In the genomic region with DNA sequence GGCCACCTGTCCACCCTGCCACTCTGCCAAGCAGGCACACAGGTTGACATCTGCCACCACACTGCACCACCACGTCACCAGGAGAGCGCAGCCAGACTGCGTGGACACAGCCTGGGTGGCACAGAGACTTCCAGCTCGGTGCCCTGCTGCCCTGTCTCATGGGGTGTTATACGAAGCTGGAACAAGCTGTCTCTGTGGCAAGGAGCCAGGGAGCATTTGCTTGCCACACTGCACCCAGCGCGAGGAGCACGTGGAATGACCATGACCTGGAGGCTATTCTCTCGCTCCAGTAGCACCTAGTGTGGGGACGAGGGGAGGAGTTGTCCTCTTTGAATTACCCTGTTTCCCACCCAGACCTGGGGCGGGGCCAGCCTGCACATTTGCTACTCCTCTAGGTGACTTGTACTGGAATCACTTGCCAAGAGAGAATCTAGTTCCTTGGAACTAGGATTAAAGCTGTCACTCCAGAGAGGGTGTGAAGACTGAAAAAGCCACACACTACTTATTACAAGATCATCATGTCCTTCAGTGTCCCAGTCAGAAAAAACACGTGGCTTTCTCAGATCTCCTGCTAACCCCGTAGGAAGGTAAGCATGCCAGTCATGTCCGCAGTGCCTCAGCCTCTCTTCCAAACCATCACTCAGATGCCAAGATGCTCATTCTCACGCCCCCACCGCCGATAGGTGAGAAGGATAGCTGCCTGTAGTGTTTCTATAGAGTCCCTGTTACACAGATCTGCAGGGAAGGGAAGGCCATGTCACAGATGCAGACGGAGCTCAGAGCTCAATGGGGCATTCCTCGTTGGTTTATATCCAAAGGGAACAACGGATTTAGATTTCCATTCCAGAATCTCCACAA, we compare ENCODE assay signal across 9 mouse cellular contexts. TPM values are rescaled to one million over a fixed set of nuclear protein-coding genes. Genes with fewer than 3 reads are reported as not detected.
DNase-seq lines count a peak whose midpoint lies in the region; ATAC-seq and TF ChIP-seq lines count a peak whose summit lies in the region.
"Had no signal": no experiment of that assay in that cellular context is flagged by ENCODE, and none has a peak within 500 bp of the region (broad histone marks: within the 10 kb centered on the region; RNA-seq: fewer than 3 reads in every experiment).

No protein-coding gene starts in this region.

- H3K27ac ChIP-seq in heart, embryonic 11.5 days (ENCODE audit: low read depth, low read length), result no peak overlapping the region
- peak overlapping the region; percentile 47; the same call in 1 of the 2 replicates for H3K27ac ChIP-seq in kidney, adult 2 months (ENCODE audit: insufficient read depth, low read depth, low read length)
- H3K27ac ChIP-seq: limb, embryonic 13.5 days had no signal

- no peak for TF ChIP-seq POLR2A in kidney, adult 2 months (IDR thresholded peaks at IDR 0.05; ENCODE audit: low read depth, low read length)

- no peak overlapping the region for H3K4me3 ChIP-seq in heart, embryonic 11.5 days (ENCODE audit: low read depth, low read length)
- H3K4me3 ChIP-seq in kidney, adult 2 months (ENCODE audit: insufficient read depth, low read depth, low read length), result no peak overlapping the region
- H3K4me3 ChIP-seq: limb, embryonic 13.5 days had no signal

- H3K9me3 ChIP-seq in heart, embryonic 11.5 days (replicated peaks; ENCODE audit: control insufficient read depth, low read length), result no peaks in the 10 kb centered on the region
- H3K9me3 ChIP-seq: limb, embryonic 13.5 days had no signal

- no peak for TF ChIP-seq CTCF in kidney, adult 2 months (conservative IDR thresholded peaks at IDR 0.05; ENCODE audit: insufficient read depth, insufficient read length, low read depth, low read length)

- no peaks in the 10 kb centered on the region for H3K36me3 ChIP-seq in heart, embryonic 11.5 days (ENCODE audit: control insufficient read depth, insufficient read depth, low read length)
- H3K36me3 ChIP-seq in kidney, adult 2 months (ENCODE audit: control insufficient read depth, insufficient read depth, low read length), result no peaks in the 10 kb centered on the region
- H3K36me3 ChIP-seq: limb, embryonic 13.5 days had no signal

- H3K4me1 ChIP-seq in heart, embryonic 11.5 days (ENCODE audit: control insufficient read depth, insufficient read depth, low read length), result no peaks in the 10 kb centered on the region
- peaks cover 15% of the 10 kb centered on the region; the same call in 1 of the 2 replicates for H3K4me1 ChIP-seq in kidney, adult 2 months (ENCODE audit: control insufficient read depth, insufficient read depth, low read length)
- H3K4me1 ChIP-seq: limb, embryonic 13.5 days had no signal

- no peaks in the 10 kb centered on the region for H3K27me3 ChIP-seq in heart, embryonic 11.5 days (ENCODE audit: control insufficient read depth, insufficient read depth, low read length)
- H3K27me3 ChIP-seq in kidney, adult 2 months (replicated peaks; ENCODE audit: control insufficient read depth, insufficient read depth, low read length), result no peaks in the 10 kb centered on the region
- H3K27me3 ChIP-seq: limb, embryonic 13.5 days had no signal

- peak; percentile 98 for DNase-seq in heart, adult 11 months
- peak; percentile 48 for DNase-seq in gastrocnemius, postnatal 10 days
- peak; percentile 98 for DNase-seq in kidney, adult 2 months
- DNase-seq in left cerebral cortex, postnatal 4 days, result peak; percentile 89
- peak; percentile 94 for DNase-seq in skeletal muscle tissue, adult 2 months (ENCODE audit: low read depth, low spot score)
- no peak for DNase-seq in c-Kit-positive CD71-positive TER-119-positive erythroid progenitor cells, embryonic 14.5 days (ENCODE audit: low spot score)

- intact Hi-C loops in left cerebral cortex, postnatal 4 days (cut with DNase I), result no loop called here

- no peak for ATAC-seq in heart, embryonic 11.5 days (replicated peaks; ENCODE audit: insufficient number of reproducible peaks, low FRiP score, low TSS enrichment)
- peak; percentile 93 for ATAC-seq in cerebellum, adult (ENCODE audit: insufficient number of reproducible peaks, low FRiP score, low TSS enrichment)

- no peak overlapping the region for H3K4me2 ChIP-seq in heart, embryonic 11.5 days
- H3K4me2 ChIP-seq: limb, embryonic 13.5 days had no signal

- WGBS in heart, embryonic 11.5 days (ENCODE audit: insufficient replicate concordance), result 70% methylated on average over 20 of the region's 20 CpGs
- WGBS in kidney, adult 2 months, result 36% methylated on average over 20 of the region's 20 CpGs

- H3K9ac ChIP-seq in heart, embryonic 11.5 days (ENCODE audit: low read depth, low read length), result no peak overlapping the region
- H3K9ac ChIP-seq: limb, embryonic 13.5 days had no signal

RNA-seq across cellular contexts. Expression of a gene that starts 10.8 kb away (rescaled TPM):
- polyA plus RNA-seq in heart, embryonic 11.5 days (2014; fragmentation: Nextera tagmentation; extraction: Ambion mirVana), result 0.17 and 0.79 TPM in 2 replicates
- total RNA-seq in gastrocnemius, postnatal 10 days (2021), result 1 to 10 TPM in 1 of 2 experiments, under 1 TPM in 1; 0.35 to 1.8 TPM
- polyA plus RNA-seq in kidney, adult 2 months (2012; rRNA removed), result 4,876 and 5,164 TPM in 2 replicates
- total RNA-seq in left cerebral cortex, postnatal 4 days (2021), result under 1 TPM; 0.79 to 0.96 TPM

RNA-seq across cellular contexts. Expression of a gene that starts 37.5 kb away (rescaled TPM):
- 41.8 and 47.8 TPM in 2 replicates for polyA plus RNA-seq in heart, embryonic 11.5 days (2014; fragmentation: Nextera tagmentation; extraction: Ambion mirVana)
- 10 to 100 TPM; 42.0 to 45.8 TPM for total RNA-seq in gastrocnemius, postnatal 10 days (2021)
- 35.8 and 45.9 TPM in 2 replicates for polyA plus RNA-seq in kidney, adult 2 months (2012; rRNA removed)
- total RNA-seq in left cerebral cortex, postnatal 4 days (2021), result 10 to 100 TPM; 67.8 to 71.7 TPM

RNA-seq across cellular contexts. Expression of a gene that starts 39.2 kb away (rescaled TPM):
- 6.8 and 7.3 TPM in 2 replicates for polyA plus RNA-seq in heart, embryonic 11.5 days (2014; fragmentation: Nextera tagmentation; extraction: Ambion mirVana)
- total RNA-seq in gastrocnemius, postnatal 10 days (2021), result 1 to 10 TPM; 3.4 to 3.6 TPM
- 2.0 and 2.5 TPM in 2 replicates for polyA plus RNA-seq in kidney, adult 2 months (2012; rRNA removed)
- total RNA-seq in left cerebral cortex, postnatal 4 days (2021), result 1 to 10 TPM; 9.2 to 9.3 TPM

RNA-seq across cellular contexts. Expression of a gene that starts 39.3 kb away (rescaled TPM):
- 71.8 and 72.9 TPM in 2 replicates for polyA plus RNA-seq in heart, embryonic 11.5 days (2014; fragmentation: Nextera tagmentation; extraction: Ambion mirVana)
- total RNA-seq in gastrocnemius, postnatal 10 days (2021), result 10 to 100 TPM; 32.1 to 33.7 TPM
- polyA plus RNA-seq in kidney, adult 2 months (2012; rRNA removed), result 14.7 and 21.2 TPM in 2 replicates
- total RNA-seq in left cerebral cortex, postnatal 4 days (2021), result 10 to 100 TPM; 40.3 to 41.0 TPM

RNA-seq across cellular contexts. Expression of a gene that starts 53.8 kb away (rescaled TPM):
- 0.10 TPM in 1 of 2 replicates, not detected in the other for polyA plus RNA-seq in heart, embryonic 11.5 days (2014; fragmentation: Nextera tagmentation; extraction: Ambion mirVana)
- total RNA-seq in gastrocnemius, postnatal 10 days (2021), result under 1 TPM in 1 of 2 experiments, not detected in 1; 0.12 TPM
- 4.4 and 5.7 TPM in 2 replicates for polyA plus RNA-seq in kidney, adult 2 months (2012; rRNA removed)
- under 1 TPM in 1 of 2 experiments, not detected in 1; 0.38 TPM for total RNA-seq in left cerebral cortex, postnatal 4 days (2021)
